Mouse (Mus musculus): Measurements from ENCODE around the gene Resp18.

DNA sequence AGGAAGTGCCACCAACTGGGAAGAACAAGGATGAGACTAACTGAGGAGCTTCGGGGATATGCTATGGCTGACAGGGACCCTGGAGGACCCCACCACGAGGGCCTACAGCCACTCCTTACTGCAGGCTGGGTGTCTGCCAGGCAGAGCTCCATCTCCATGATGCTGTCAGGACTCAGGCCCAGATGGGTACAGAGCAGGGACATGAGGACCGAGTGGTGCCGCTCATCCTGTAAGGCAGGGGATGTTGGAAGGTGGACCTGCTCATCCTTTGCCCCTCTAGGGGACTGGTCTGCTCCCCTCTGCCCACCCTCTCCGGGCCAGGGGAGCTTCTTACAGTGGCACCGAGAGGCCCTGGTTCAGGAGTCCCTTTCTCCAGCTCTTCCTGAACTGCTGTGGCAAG is 36.8 kb upstream of the Resp18 start:
- TF ChIP-seq POLR2A (IDR thresholded peaks at IDR 0.05; ENCODE audit: low read depth, low read length) (no peak), CTCF (conservative IDR thresholded peaks at IDR 0.05; ENCODE audit: insufficient read depth, insufficient read length, low read depth, low read length) (no peak)
